Mouse (Mus musculus): ENCODE measurements around the gene Ldlrap1. TPM values are rescaled to one million over a fixed set of nuclear protein-coding genes. Genes with fewer than 3 reads are reported as not detected.

Gene Ldlrap1
- polyA plus RNA-seq (2015; fragmentation: Nextera tagmentation; extraction: Ambion mirVana): 12.2 and 13.5 TPM in 2 replicates

DNA sequence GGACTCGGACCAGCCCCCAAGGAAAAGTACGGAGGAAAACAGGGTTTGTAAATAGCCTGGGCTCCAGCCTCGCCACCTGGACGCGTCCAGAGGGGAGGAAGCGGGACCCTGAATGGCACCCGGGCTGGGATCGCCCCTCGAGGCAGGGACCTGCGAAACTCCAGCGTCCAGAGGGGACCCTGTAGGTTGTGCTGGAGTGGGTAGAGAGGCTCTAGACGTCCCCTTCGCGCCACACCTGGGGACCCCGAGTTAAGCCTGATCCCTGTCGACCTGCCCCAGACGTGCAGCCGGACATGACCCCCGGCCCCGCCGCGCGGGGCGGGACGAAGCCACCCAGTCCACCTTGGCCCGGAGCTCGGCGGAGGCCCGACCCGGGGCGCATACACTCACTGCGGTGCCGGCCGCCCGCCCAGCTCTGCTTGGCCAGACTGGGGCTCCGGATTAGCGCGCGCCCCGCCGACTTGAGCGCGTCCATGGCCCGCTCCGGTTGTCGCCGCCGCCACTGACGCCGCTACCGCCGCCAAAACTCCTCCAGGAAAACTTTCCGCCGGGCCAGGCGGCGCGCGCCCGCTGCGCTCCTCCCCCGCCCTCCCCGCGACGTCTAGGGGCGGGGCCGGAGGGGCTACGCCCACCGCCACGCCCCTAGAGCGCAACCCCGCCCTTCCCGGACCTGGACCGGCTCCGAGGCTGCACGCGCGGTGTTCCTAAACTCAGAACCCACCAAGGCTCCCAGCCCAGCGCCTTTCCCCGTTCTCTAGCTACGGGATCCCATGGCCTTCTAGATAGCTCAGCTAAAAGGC lies at the start of gene Ldlrap1:
Gene Ldlrap1 (minus strand): TSS at position 599 of the 800 bp plus-strand sequence.
- peaks cover 14% of the 10 kb centered on the region; the same call in 1 of the 2 replicates for H3K27me3 ChIP-seq (replicated peaks)
- H3K4me3 ChIP-seq: peak within 1 kb of the TSS; percentile 85
- ATAC-seq (ENCODE audit: extremely low read depth, insufficient number of reproducible peaks, low FRiP score, low TSS enrichment): peak; percentile 67
- peak within 1 kb of the TSS; percentile 99 for H3K4me2 ChIP-seq
- peak within 1 kb of the TSS; percentile 95 for H3K9ac ChIP-seq
- H3K27ac ChIP-seq (replicated peaks): peak within 1 kb of the TSS; percentile 79
- peaks cover 60% of the 10 kb centered on the region for H3K4me1 ChIP-seq
- no peaks in the 10 kb centered on the region for H3K9me3 ChIP-seq
- under 1% methylated on average over 80 of the region's 80 CpGs for WGBS
- no peaks in the 10 kb centered on the region for H3K36me3 ChIP-seq

DNA sequence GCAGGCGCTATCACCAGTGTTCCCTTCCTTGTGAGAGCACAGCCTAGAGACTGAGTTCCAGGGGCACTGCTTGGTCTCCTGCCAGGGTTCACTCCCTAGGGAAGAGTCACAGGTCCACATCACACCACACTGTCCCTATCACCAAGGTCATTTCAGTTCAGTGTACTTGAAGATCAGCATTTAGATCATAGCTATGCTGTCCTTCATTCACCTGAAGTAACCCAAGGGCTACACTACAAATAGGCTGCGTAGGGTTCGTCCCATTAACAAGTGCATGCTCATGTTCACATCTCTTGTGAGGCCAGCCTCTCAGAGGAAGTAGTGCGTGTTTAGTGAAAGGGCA lies 46.4 kb upstream of the Ldlrap1 start:
- WGBS: 84% methylated on average over 4 of the region's 4 CpGs
- ATAC-seq (ENCODE audit: extremely low read depth, insufficient number of reproducible peaks, low FRiP score, low TSS enrichment): no peak

DNA sequence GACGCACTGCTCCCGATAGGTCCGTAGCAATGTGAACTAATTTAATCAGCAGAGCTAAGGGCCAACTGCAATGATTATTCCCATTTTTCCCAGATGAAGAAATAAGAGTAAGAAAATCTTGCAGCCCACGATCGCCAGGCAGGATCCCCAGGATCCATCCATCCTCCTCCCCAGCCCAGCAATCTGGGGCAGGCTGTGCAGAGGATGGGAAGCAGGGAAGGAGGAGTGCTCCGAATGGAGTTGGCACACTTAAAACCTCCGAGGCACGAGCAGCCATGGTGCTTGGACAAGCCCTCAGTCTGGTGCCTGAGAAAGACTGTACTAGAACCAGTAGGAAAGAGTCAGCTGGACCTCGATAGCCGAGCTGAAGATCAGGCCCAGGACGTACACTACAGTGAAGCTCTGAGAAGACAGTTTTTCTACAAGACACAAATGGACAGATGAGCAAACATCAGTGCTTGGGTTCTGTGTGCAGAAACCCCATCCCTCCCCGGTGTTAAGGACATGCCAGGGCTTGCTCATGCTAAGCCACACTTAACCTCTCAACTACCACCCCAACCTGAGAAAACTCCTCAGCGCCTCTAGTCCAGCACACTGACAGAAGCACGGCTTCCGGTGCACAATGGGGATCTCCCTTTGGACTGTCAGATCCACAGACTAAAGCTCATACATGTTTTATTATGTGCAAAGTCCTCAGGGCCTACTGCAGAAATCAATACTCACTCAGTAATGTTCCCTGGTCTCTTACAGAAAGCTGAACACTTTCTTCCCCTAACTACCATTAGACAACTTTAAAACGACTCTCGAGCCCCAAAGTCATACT lies 45.8 kb upstream of the Ldlrap1 start:
- 89% methylated on average over 17 of the region's 17 CpGs for WGBS
- no peaks in the 10 kb centered on the region for H3K9me3 ChIP-seq
- no peak for ATAC-seq (ENCODE audit: extremely low read depth, insufficient number of reproducible peaks, low FRiP score, low TSS enrichment)
- H3K4me3 ChIP-seq: no peak overlapping the region
- no peak overlapping the region for H3K4me2 ChIP-seq
- no peaks in the 10 kb centered on the region for H3K27me3 ChIP-seq (replicated peaks)
- H3K36me3 ChIP-seq: peaks cover 64% of the 10 kb centered on the region
- peaks cover 9% of the 10 kb centered on the region for H3K4me1 ChIP-seq
- no peak overlapping the region for H3K9ac ChIP-seq
- no peak overlapping the region for H3K27ac ChIP-seq (replicated peaks)

More for the DNA sequence above, 46.4 kb upstream of the Ldlrap1 start:
- Histone ChIP-seq H3K4me2 (no peak overlapping the region), H3K9ac (no peak overlapping the region), H3K9me3 (no peaks in the 10 kb centered on the region), H3K27me3 (replicated peaks) (no peaks in the 10 kb centered on the region), H3K4me3 (no peak overlapping the region), H3K4me1 (peaks cover 9% of the 10 kb centered on the region), H3K27ac (replicated peaks) (no peak overlapping the region), H3K36me3 (peaks cover 59% of the 10 kb centered on the region)

DNA sequence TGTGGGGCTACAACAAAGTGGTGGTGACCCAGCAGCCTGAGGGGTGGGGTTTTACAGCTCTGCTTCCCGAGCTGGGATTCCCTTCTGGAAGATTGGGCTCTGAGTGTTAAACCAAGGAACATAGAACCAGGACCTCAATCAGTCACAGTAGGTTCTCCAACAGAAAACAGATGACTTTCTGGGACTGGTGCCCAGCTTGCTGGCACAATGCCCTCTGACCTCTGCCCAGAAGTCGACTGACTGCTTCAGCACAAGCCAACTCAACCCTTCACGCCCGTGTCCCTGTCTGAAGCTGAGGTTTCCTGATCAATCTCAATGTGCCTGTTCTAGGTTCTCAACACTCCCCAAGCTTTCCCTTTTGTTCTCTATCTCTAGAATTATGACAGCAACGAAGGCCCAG lies 36.9 kb upstream of the Ldlrap1 start:
- Histone ChIP-seq H3K27ac (replicated peaks) (peak overlapping the region; percentile 29; the same call in 1 of the 2 replicates), H3K36me3 (peaks cover 92% of the 10 kb centered on the region), H3K4me2 (no peak overlapping the region), H3K9me3 (no peaks in the 10 kb centered on the region), H3K27me3 (replicated peaks) (no peaks in the 10 kb centered on the region), H3K4me3 (no peak overlapping the region), H3K9ac (no peak overlapping the region), H3K4me1 (peaks cover 23% of the 10 kb centered on the region)
- ATAC-seq (ENCODE audit: extremely low read depth, insufficient number of reproducible peaks, low FRiP score, low TSS enrichment): no peak
- 51% methylated on average over 5 of the region's 5 CpGs for WGBS

DNA sequence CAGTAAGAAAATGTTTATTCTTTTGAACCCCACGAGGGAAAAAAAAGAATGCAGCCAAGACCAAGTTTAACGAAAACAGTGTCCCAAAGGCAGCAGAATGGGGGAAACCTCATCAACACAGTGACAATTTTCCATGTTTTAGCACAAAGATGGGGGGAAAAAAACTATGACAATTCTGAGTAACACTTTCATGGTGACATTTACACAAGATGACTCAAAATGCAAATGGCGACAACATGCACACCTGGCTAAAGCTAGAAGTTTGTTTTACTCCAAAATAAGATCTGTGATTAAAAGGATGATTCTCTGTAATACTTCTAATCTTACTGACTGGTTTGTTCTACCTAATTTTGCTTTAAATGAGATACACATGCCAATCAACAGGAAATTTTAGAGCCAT lies 34.9 kb upstream of the Ldlrap1 start:
- no peaks in the 10 kb centered on the region for H3K27me3 ChIP-seq (replicated peaks)
- peaks cover 27% of the 10 kb centered on the region for H3K4me1 ChIP-seq
- no peak overlapping the region for H3K9ac ChIP-seq
- ATAC-seq (ENCODE audit: extremely low read depth, insufficient number of reproducible peaks, low FRiP score, low TSS enrichment): no peak
- H3K9me3 ChIP-seq: no peaks in the 10 kb centered on the region
- 68% methylated on average over 3 of the region's 3 CpGs for WGBS
- H3K27ac ChIP-seq (replicated peaks): no peak overlapping the region
- H3K4me3 ChIP-seq: no peak overlapping the region
- H3K4me2 ChIP-seq: no peak overlapping the region
- H3K36me3 ChIP-seq: peaks cover 73% of the 10 kb centered on the region

DNA sequence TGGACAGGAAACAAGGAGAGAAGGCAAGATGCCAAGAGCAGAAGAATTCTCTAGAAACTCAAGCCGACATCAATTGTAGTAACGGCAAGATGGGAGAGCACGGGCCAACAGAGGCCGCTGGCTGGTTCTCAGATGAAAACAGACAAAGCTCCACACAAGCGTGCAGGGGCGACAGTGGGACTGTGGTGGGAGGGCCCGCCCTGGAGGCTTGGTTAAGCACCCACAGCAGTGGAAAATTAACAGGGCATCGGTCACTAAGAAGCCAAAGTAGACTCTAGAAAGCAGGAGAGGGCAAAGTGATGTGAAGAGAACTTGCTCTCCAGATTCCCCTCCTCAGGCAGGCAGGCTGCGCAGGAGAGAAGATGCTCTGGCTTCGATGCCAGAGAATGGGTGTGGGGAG lies 34.3 kb upstream of the Ldlrap1 start:
- Histone ChIP-seq H3K9me3 (no peaks in the 10 kb centered on the region), H3K27me3 (replicated peaks) (no peaks in the 10 kb centered on the region), H3K4me2 (no peak overlapping the region), H3K9ac (0 out of 2 replicates have a peak overlapping the region, but pooled peaks have one; percentile 3), H3K4me3 (no peak overlapping the region), H3K27ac (replicated peaks) (no peak overlapping the region), H3K36me3 (peaks cover 67% of the 10 kb centered on the region), H3K4me1 (peaks cover 33% of the 10 kb centered on the region)
- 84% methylated on average over 10 of the region's 10 CpGs for WGBS
- ATAC-seq (ENCODE audit: extremely low read depth, insufficient number of reproducible peaks, low FRiP score, low TSS enrichment): no peak

DNA sequence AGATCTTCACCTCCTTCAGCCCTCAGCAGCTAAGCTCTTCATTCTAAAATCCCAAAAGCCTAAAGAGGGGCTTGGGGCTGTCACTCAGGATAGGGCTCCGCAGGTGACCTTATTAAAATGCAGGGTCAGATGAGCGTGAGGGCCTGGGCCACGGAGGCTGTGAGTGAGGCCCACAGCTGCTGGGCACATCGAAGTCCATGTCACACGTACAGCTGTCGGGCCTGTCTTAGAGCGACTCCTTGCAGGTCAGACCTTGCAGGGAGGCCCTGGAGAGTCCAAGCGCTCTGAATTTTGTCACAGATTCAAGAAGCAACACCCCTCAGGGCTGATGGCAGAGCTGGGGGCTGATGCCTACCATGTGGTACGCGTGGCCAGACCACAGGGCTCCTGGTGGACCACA lies 32.9 kb upstream of the Ldlrap1 start:
- Histone ChIP-seq H3K27ac (replicated peaks) (no peak overlapping the region), H3K36me3 (peaks cover 53% of the 10 kb centered on the region), H3K4me2 (no peak overlapping the region), H3K27me3 (replicated peaks) (no peaks in the 10 kb centered on the region), H3K4me1 (peaks cover 44% of the 10 kb centered on the region), H3K9me3 (no peaks in the 10 kb centered on the region), H3K4me3 (no peak overlapping the region), H3K9ac (no peak overlapping the region)
- no peak for ATAC-seq (ENCODE audit: extremely low read depth, insufficient number of reproducible peaks, low FRiP score, low TSS enrichment)
- WGBS: 74% methylated on average over 10 of the region's 10 CpGs

DNA sequence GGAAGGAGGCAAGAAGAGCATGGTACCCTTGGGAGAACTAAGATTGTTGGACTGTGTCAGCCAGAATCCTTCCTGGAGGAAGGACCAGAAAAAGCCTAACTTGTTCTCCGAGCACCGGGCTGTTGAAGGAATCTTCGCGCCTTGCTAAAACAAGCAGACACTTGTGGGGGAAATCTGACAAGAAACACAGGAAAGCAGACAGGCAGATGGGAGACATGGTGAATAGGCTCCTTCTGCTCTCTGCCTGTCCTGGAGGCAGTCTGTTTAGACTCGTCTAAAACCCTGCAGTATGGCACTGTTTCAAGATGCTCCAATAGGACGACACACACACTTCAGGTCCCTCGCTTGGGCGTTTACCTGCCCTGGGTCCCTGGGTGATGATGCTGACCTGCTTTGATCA lies 32.3 kb upstream of the Ldlrap1 start:
- H3K9ac ChIP-seq: no peak overlapping the region
- no peaks in the 10 kb centered on the region for H3K27me3 ChIP-seq (replicated peaks)
- H3K4me2 ChIP-seq: no peak overlapping the region
- peaks cover 38% of the 10 kb centered on the region for H3K4me1 ChIP-seq
- H3K27ac ChIP-seq (replicated peaks): no peak overlapping the region
- no peak overlapping the region for H3K4me3 ChIP-seq
- peaks cover 47% of the 10 kb centered on the region for H3K36me3 ChIP-seq
- 63% methylated on average over 8 of the region's 8 CpGs for WGBS
- ATAC-seq (ENCODE audit: extremely low read depth, insufficient number of reproducible peaks, low FRiP score, low TSS enrichment): no peak
- H3K9me3 ChIP-seq: no peaks in the 10 kb centered on the region

DNA sequence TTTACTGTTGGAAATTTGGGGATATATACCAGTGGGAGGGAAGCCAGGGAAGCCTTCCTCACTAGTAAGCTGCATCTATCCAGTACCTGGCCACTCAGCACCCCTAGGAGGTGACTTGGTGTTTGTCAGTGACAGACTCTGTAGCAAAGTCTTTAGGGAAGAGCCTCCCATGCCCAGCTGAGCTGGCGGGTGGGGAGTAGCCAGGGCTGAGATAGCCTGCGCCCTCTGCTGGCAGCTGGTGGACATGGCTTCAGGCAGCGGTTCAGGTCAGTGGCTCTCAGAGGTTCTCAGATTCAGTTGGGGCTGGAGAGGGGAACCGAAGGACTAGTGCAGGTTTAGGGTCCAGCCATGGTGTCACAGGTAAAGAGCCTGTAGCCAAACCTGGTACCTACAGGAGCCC lies 31.4 kb upstream of the Ldlrap1 start:
- Histone ChIP-seq H3K27me3 (replicated peaks) (no peaks in the 10 kb centered on the region), H3K27ac (replicated peaks) (no peak overlapping the region), H3K4me3 (no peak overlapping the region), H3K9me3 (no peaks in the 10 kb centered on the region), H3K4me1 (peaks cover 30% of the 10 kb centered on the region), H3K4me2 (no peak overlapping the region), H3K36me3 (peaks cover 38% of the 10 kb centered on the region), H3K9ac (no peak overlapping the region)
- WGBS: 10% methylated on average over 4 of the region's 4 CpGs
- no peak for ATAC-seq (ENCODE audit: extremely low read depth, insufficient number of reproducible peaks, low FRiP score, low TSS enrichment)

DNA sequence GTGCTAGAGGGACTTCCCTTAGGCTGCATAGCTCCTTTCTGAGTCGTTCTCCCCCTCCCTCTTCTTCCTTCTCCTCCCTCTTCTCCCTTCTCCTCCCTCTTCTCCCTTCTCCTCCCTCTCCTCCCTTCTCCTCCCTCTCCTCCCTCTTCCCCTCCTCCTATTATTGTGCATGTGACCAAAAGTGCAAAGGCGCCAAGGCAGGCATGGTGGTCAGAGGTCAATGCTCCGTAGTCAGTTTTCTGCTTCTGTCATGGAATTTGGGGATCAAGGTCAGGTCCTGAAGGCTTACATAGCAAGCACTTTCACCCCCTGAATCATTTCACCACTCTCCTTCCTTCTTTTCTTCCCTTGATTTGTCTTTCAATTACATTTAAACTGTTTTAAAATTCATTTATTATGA lies 31.0 kb upstream of the Ldlrap1 start:
- Histone ChIP-seq H3K9ac (no peak overlapping the region), H3K36me3 (peaks cover 34% of the 10 kb centered on the region), H3K4me2 (no peak overlapping the region), H3K9me3 (no peaks in the 10 kb centered on the region), H3K27ac (replicated peaks) (no peak overlapping the region), H3K4me3 (no peak overlapping the region), H3K4me1 (peaks cover 27% of the 10 kb centered on the region), H3K27me3 (replicated peaks) (no peaks in the 10 kb centered on the region)
- ATAC-seq (ENCODE audit: extremely low read depth, insufficient number of reproducible peaks, low FRiP score, low TSS enrichment): no peak
- 56% methylated on average over 3 of the region's 3 CpGs for WGBS

DNA sequence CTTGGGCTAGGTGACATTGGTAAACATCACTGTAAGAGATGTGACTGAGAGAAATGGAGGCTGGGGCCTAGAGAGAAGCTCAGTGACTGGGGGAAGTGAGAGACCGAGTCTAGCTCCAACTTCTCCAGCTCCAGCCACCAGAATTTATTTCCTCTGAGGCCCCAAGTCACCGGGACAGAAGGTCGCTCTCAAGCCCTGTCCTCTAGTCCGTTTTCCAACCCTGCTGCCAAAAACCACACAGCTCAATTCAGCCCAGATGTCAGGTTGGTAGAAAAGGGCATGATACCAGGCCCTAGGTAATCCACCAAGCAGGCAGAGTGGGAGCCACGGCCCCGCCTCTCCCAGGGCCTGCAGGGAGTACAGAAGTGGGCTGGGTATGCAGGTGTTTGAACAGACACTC lies 29.8 kb upstream of the Ldlrap1 start:
- 64% methylated on average over 6 of the region's 6 CpGs for whole genome bisulfite sequencing
- H3K9ac ChIP-seq: peak overlapping the region; percentile 56; the same call in 1 of the 2 replicates
- ATAC-seq (ENCODE audit: extremely low read depth, insufficient number of reproducible peaks, low FRiP score, low TSS enrichment): no peak
- peaks cover 22% of the 10 kb centered on the region for H3K36me3 ChIP-seq
- H3K4me1 ChIP-seq: peaks cover 27% of the 10 kb centered on the region
- H3K4me3 ChIP-seq: no peak overlapping the region
- 0 out of 2 replicates have a peak overlapping the region, but pooled peaks have one; percentile 7 for H3K27ac ChIP-seq (replicated peaks)
- H3K27me3 ChIP-seq (replicated peaks): no peaks in the 10 kb centered on the region
- H3K4me2 ChIP-seq: no peak overlapping the region
- no peaks in the 10 kb centered on the region for H3K9me3 ChIP-seq
